Mouse (Mus musculus) ES-Bruce4 (cell line): ENCODE measurements at regions not wholly inside any gene's neighbourhood (a gene's known extent, or its start where the extent isn't known, plus 50 kb on each side); places are given as distances from the start of the nearest gene placed in this dataset.

Experiments
- H3K27ac ChIP-seq: 2 replicates; pipeline ENCODE4 v1.5.1; 2012; ENCODE audit warnings: low read length, inconsistent platforms; ENCODE audit not compliant: insufficient read depth
- H3K27me3 ChIP-seq: 2 replicates; pipeline ENCODE4 v1.6.1; 2012; ENCODE audit warnings: mild to moderate bottlenecking, low read length, inconsistent platforms; ENCODE audit not compliant: control insufficient read depth, poor library complexity, insufficient read depth, severe bottlenecking
- H3K36me3 ChIP-seq: 2 replicates; pipeline ENCODE4 v1.6.1; 2012; ENCODE audit warnings: inconsistent platforms, mild to moderate bottlenecking, low read length, moderate library complexity; ENCODE audit not compliant: control insufficient read depth, poor library complexity, insufficient read depth, severe bottlenecking
- H3K4me1 ChIP-seq: one replicate; pipeline ENCODE4 v1.8.1; 2011; ENCODE audit warnings: low read length; ENCODE audit not compliant: control insufficient read depth, insufficient read depth
- H3K4me3 ChIP-seq: 2 replicates; pipeline ENCODE4 v1.5.1; 2011; ENCODE audit warnings: low read depth, mild to moderate bottlenecking, low read length
- H3K9ac ChIP-seq: 2 replicates; pipeline ENCODE4 v1.6.1; 2012; ENCODE audit warnings: low read depth, mild to moderate bottlenecking, inconsistent platforms; ENCODE audit not compliant: poor library complexity, severe bottlenecking
- H3K9me3 ChIP-seq: replicated peaks from 2 replicates; pipeline ENCODE4 v1.6.1; 2012; ENCODE audit warnings: mild to moderate bottlenecking, low read length, inconsistent platforms; ENCODE audit not compliant: control insufficient read depth, poor library complexity, insufficient read depth, severe bottlenecking
- CTCF ChIP-seq: IDR thresholded peaks from one replicate; pipeline ENCODE4 v1.8.1; 2011; ENCODE audit warnings: low read depth, low read length
- EP300 ChIP-seq: IDR thresholded peaks from 2 replicates; pipeline ENCODE4 v1.6.1; 2011; ENCODE audit warnings: low read depth, low read length; ENCODE audit not compliant: insufficient read depth
- POLR2A ChIP-seq: IDR thresholded peaks from one replicate; pipeline ENCODE4 v1.8.1; 2011; ENCODE audit warnings: low read length; ENCODE audit not compliant: insufficient read depth

DNA sequence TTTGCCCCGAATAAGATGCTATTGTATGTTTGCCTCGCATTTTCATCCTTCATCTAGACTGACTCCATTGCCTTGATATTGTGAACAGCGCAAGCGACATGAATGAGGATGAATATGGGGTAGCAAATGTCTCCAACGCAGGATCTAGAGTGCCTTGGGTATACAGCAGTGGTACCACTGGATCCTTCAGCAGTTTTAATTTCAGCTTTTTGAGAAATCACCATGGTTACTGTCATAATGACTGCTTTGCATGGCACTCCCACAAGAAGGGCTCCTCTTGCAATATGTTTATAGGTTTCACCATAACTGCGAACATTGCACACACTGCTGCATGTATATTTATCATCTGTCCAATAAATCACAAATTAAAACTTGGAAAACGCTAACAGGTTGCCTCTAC, 107.8 kb upstream of the Col1a2 start:
- Histone ChIP-seq H3K4me1 (peaks cover 2% of the 10 kb centered on the region), H3K27me3 (no peaks in the 10 kb centered on the region), H3K27ac (no peak overlapping the region), H3K9ac (no peak overlapping the region), H3K9me3 (no peaks in the 10 kb centered on the region), H3K36me3 (no peaks in the 10 kb centered on the region), H3K4me3 (no peak overlapping the region)
- no peak for TF ChIP-seq EP300
- TF ChIP-seq POLR2A, result no peak
- TF ChIP-seq CTCF, result no peak

DNA sequence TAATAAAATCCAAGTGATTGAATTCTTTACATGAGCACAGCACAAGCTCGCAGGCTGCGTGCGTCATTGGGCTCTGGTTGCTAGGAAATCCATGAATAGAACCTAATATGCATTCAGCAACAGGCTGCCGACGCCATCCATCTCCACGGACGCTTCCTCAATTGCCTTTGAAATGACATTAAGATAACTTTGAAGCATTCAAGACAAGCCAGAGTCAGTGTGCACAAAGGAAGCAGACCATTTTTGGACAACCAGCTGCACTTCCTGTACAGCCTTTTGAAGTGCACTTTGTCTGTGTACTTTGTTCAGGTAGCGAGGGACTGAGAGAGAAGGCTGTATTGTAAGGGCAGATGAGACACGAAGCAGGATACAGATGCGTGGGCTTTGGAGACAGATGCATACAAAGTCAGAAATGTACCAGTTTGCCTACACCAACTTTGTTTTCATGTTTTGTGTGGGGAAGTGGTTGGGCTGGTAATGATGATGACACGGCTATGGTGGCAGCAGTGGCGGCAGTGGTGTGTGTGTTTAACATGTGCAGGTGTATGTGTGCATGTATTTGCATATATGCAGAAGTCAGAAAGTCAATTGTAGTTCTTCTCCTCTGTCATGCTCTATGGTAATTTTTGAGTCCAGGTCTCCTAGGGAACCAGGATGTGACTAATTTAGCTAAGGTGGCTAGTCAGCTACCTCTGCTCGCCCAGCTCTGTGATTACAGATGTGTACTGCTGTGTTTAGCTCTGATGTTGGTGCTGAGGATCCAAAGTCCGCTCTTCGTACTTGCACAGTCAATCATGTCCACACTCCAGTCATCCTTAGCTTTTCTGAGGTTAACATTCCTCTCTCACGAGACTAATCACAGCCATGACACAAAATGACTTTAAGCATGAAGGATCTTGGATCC, 106.7 kb upstream of the Col1a2 start:
- Histone ChIP-seq H3K9ac (no peak overlapping the region), H3K4me3 (no peak overlapping the region), H3K4me1 (peaks cover 2% of the 10 kb centered on the region), H3K36me3 (no peaks in the 10 kb centered on the region), H3K9me3 (no peaks in the 10 kb centered on the region), H3K27me3 (no peaks in the 10 kb centered on the region), H3K27ac (no peak overlapping the region)
- TF ChIP-seq EP300, result no peak
- TF ChIP-seq POLR2A, result no peak
- TF ChIP-seq CTCF, result no peak

DNA sequence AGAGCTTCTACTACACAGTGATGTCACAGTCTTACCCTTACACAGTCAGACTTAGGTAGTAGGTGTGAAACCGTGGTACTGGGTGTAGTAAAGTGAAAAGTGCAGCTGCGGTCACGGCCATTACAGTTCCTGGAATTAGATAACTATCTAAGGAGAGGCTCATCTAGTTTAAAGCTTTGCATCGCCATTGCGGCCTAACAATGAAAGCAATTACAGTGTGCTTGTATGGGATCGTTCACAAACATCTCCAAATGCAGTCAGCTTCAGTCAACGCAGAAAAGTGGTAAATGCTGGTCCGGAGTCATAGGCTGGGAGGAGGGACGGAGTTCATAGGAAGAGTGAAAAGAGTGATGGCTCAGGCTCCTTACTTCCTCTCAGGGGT, 106.0 kb upstream of the Col1a2 start:
- no peak overlapping the region for H3K27ac ChIP-seq
- no peak overlapping the region for H3K4me3 ChIP-seq
- H3K4me1 ChIP-seq, result peaks cover 2% of the 10 kb centered on the region
- no peaks in the 10 kb centered on the region for H3K9me3 ChIP-seq
- no peaks in the 10 kb centered on the region for H3K36me3 ChIP-seq
- H3K27me3 ChIP-seq, result no peaks in the 10 kb centered on the region
- TF ChIP-seq EP300, result no peak
- TF ChIP-seq POLR2A, result no peak
- TF ChIP-seq CTCF, result no peak
- no peak overlapping the region for H3K9ac ChIP-seq

DNA sequence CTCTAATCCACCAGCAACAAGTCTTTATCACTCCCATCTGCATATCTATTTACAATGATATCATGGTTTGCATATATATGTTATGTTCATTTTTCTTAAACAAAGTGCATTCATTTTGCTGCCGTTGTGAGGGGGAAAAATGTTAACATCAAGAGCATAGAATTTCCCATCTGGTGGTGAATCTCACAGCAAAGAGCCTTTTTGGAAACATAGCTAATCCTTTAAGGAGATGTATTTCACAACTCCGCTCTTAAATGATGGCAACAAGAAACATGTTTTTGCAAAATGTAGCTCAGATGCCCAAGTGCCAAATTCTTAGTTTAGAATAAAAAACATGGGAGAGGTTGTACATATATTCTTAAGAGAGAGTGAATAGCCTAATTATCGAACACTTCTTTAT, 99.3 kb upstream of the Col1a2 start:
- Histone ChIP-seq H3K9ac (no peak overlapping the region), H3K27ac (no peak overlapping the region), H3K27me3 (no peaks in the 10 kb centered on the region), H3K36me3 (no peaks in the 10 kb centered on the region), H3K4me3 (no peak overlapping the region), H3K9me3 (no peaks in the 10 kb centered on the region), H3K4me1 (no peaks in the 10 kb centered on the region)
- no peak for TF ChIP-seq CTCF
- no peak for TF ChIP-seq EP300
- no peak for TF ChIP-seq POLR2A

DNA sequence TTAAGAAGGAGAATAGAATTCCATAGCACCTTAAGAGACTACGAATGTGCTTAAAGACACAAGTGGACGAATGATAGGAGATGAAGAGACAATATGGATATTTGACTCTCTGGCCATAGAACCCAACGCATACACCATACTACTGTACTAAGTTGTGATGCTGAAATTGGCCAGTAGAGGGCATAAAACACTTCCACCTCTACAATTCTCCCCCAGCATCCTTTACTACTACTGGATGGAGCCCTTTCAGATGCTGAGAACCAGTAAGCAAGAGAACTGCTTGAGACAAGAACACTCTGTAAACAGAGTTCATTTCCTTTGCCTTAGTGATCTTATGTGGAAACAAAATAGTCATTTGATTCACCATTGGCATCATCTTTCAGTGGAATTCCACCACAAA, 96.9 kb upstream of the Col1a2 start:
- Histone ChIP-seq H3K4me1 (no peaks in the 10 kb centered on the region), H3K4me3 (no peak overlapping the region), H3K9me3 (no peaks in the 10 kb centered on the region), H3K27me3 (no peaks in the 10 kb centered on the region), H3K9ac (no peak overlapping the region), H3K27ac (no peak overlapping the region), H3K36me3 (no peaks in the 10 kb centered on the region)
- TF ChIP-seq POLR2A, result no peak
- no peak for TF ChIP-seq CTCF
- TF ChIP-seq EP300, result no peak

DNA sequence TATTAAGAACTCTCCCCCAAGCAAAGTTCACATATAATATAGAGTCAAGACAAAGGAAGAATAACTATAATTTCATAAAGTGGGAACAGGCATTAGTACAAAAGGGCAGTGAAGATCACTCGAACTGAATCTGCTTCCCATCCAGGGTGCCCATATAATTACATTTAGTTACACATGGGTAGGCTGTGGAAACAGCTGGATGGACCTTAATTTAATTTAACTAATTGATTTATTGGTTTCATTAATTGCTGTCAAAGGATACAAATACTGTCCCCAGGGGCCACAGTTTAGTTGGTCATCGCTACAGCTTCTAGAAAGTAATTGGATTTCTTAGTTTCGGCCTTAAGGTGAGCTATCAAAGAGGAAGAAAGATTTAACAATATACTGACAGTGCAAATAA, 91.4 kb upstream of the Col1a2 start:
- no peak overlapping the region for H3K4me3 ChIP-seq
- no peaks in the 10 kb centered on the region for H3K9me3 ChIP-seq
- no peaks in the 10 kb centered on the region for H3K36me3 ChIP-seq
- TF ChIP-seq POLR2A (no peak), EP300 (no peak), CTCF (no peak)
- H3K27ac ChIP-seq, result no peak overlapping the region
- no peaks in the 10 kb centered on the region for H3K27me3 ChIP-seq
- H3K9ac ChIP-seq, result no peak overlapping the region
- H3K4me1 ChIP-seq, result no peaks in the 10 kb centered on the region
